Mouse (Mus musculus) mature B cell (primary cell): Measurements from ENCODE around the gene Rom1.

Source experiments
- in situ Hi-C: fragments of 300-500 bp; cut with MboI; formaldehyde crosslinking; loops from 2 replicates; pipeline ENCODE4 v1.14.3; 2019

The Rom1 gene

DNA sequence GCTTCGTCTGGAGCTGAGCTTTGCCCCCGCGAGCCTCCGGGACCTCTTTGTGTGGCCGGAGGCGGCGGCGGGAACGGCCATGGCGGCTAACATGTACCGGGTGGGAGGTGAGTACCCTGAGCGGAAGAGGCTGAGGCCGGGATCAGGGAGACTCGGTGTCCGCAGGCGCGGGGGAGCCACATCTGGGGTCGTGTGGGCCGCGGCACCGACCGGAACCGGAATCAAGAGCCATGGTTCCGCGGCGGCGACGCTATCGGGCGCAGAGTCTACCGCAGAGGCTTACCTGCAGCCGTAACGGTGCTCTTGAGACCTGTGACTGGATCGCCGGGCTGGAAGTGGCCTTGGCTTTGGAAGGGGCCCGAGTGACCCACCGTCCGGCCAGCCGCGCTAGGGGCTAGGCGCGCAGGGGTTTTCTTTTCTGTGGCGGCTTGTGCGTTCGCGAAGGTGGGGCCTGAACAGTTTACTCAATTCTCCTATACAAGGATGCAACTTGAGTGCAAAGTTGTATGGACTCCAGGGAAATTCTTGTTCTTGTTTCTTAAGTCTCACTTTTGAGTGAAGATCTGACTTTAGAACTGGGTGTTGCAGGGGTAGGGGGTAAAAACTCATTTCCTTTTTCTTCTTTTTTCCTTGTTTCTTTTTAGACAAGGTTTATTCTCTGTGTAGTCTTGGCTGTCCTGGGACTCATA is 13.3 kb upstream of the Rom1 start:
- in situ Hi-C loops, result no loop called here

DNA sequence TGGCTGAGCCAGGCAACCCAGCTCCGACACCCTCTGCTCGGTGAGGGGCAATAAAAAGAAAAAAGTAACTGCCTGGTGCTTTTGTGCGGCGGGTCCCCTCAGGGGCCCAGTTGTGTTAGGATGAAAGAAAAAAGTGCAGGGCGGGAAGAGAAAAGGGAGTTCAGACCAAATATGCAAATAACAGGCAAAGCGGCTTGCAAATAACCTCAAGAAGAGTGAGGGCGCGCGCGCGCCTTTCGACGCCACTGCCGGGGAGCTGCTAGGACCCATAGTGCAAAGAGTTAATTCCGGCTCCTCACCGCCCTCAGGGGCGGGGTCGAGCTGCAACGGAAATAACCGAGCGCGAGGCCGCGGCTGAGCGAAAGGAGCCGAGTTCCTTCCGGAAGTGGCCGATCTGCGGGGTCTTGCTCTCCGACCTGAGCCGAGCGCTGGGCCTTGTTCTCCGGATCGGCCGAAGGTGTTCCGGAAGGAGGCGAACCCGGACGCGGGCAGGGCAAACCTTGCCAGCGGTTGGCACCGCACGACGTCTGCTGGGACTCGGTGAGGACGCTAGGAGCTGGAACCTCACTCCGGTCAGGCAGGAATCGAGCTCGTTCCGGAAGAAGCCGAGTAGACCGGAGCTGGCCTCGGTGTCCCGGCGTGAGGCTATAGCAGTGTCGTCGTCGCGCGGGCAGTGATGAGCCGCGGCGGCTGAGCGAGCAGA is 12.5 kb upstream of the Rom1 start, which contains the start of gene Mta2:
TSS of gene Mta2 (plus strand) at position 361 of the 703 bp plus-strand sequence.
- in situ Hi-C loops, result no loop called here

GRCm38 (mm10) chr19:8941136-8941514 is 12.0 kb upstream of the Rom1 start:
- in situ Hi-C loops, result no loop called here

GRCm38 (mm10) chr19:8940526-8941133 is 11.5 kb upstream of the Rom1 start:
- in situ Hi-C loops, result no loop called here

GRCm38 (mm10) chr19:8936736-8937135 is 7.6 kb upstream of the Rom1 start:
- in situ Hi-C loops, result no loop called here

- in situ Hi-C loops, result no loop called here
Measured at GRCm38 (mm10) chr19:8930771-8931170, 1.6 kb upstream of the Rom1 start.

DNA sequence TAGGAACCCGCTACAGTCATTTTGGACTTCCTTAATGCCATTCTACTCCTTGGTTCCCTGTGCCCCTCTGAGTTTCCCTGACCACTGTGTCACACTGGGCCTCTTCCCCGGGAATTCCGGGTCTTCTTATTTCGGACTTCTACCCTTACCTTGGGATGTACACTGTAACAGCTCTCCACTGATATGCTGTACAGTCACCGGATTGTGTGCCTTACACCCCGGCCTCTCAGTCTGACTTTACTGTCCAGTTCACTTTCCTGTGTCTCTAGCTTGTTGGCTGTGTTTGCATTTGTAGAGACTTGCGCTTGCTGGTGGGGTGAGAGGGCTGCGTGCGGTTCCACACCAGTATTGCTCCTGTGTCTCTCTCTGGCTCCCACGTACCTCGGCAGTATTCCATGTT is 961 bp upstream of the Rom1 start:
- in situ Hi-C loops, result no loop called here

DNA sequence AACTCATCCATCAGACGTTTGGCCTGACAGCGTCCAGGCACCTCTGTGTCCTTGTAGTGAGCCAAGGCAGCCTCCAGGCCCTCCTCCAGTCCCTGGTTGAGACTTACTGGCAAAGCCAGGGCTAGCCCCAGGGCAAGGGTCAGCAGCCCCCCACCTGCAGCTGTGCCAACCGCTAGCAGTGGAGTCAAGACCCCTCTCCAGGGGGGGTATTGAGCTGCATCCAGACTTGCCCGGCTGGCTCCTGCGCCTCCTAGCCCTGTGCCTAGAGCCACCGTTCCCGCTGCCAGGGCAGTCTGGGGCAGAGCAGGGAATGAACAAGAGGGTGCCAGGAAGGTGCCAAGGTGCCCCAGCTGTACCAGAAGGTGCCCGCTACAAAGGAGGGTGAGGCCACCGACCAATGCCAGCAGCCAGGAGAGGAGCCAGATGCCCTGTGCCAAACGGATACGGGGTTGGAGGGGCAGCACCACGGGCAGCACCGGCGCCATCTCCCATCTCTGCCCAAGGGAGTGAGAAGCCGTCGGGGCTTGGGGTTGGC is 400 bp downstream of the Rom1 start:
- in situ Hi-C loops, result no loop called here

- in situ Hi-C loops, result no loop called here
Measured at GRCm38 (mm10) chr19:8927891-8928525, 1.1 kb downstream of the Rom1 start.

- in situ Hi-C loops, result no loop called here
Measured at GRCm38 (mm10) chr19:8926766-8927165, 2.4 kb downstream of the Rom1 start.

- in situ Hi-C loops, result no loop called here
Measured at GRCm38 (mm10) chr19:8921741-8922140, 7.4 kb downstream of the Rom1 start.

- in situ Hi-C loops, result no loop called here
Measured at GRCm38 (mm10) chr19:8920836-8921291, 8.3 kb downstream of the Rom1 start.

DNA sequence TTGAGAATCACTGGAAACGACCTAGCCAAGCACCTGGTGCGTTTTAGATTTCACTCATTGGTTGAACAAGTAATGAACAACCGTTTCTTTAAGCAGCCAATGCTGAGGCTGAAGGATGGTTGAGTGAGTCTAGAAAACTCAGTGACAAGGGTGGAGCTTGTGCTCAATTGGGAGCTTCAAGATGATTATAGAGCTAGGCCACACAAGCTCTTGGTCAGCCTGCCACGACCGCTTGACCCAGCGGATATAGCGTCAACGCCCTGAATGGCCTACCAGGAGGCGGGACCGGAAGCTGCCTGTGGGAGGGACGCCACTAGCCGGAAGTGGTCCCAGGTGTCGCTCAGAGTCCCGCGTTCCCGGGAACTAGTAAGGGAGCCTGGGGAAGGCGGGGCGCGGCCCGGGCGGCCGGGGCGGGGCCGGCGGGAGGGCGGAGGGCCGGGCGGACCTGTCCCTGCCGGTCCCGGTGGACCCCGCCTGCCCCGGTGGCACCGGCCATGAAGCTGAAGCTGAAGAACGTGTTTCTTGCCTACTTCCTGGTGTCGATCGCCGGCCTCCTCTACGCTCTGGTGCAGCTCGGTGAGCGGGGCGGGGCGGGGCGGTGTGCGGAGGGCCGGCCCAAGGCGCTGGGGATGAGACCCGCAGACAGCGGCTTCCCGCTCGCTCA is 9.0 kb downstream of the Rom1 start, which contains the start of gene B3gat3:
TSS of gene B3gat3 (plus strand) at position 302 of the 664 bp plus-strand sequence.
- in situ Hi-C loops, result no loop called here

DNA sequence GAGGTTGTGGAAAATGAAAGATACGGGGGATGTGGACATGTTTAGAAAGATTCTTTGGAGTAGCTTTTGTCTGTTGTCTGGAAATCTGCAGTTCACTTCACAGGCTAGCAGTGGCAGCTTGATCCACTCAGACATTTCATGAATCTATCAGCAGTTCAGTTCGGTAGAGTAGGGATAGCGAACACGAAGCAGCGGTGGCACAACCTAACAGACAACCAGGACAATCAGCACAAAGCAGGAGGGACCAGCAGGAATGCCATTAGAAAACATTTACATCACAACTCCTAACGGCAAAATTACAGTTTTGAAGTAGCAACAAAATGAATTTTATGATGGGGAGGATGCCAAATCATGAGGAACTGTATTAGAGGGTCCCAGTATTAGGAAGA is 9.5 kb downstream of the Rom1 start:
- in situ Hi-C loops, result no loop called here

- in situ Hi-C loops, result no loop called here
Measured at GRCm38 (mm10) chr19:8919000-8919399, 10.2 kb downstream of the Rom1 start.

- in situ Hi-C loops, result no loop called here
Measured at GRCm38 (mm10) chr19:8914212-8914611, 14.9 kb downstream of the Rom1 start.

DNA sequence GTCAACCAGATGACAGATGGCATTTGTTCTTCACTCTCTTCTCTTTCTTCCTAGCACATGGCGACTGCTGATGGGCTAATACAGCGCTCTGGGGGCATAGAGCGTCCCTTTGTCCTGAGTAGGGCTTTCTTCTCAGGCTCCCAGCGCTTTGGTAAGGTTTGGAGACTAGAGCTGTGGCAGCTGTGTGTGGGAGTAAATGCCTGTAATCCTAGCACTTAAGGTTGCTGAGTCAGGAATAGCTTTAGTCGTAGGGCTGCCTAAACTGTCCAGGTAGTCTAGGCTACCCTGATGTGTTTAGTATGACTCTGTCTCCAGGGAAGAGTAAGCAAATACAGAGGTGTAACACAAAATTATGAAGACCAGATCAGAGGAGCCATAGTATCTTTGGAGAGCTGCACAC is 17.3 kb downstream of the Rom1 start:
- in situ Hi-C loops, result no loop called here

- in situ Hi-C loops, result no loop called here
Measured at GRCm38 (mm10) chr19:8908531-8908930, 20.6 kb downstream of the Rom1 start.

- in situ Hi-C loops, result no loop called here
Measured at GRCm38 (mm10) chr19:8903412-8903811, 25.7 kb downstream of the Rom1 start.

DNA sequence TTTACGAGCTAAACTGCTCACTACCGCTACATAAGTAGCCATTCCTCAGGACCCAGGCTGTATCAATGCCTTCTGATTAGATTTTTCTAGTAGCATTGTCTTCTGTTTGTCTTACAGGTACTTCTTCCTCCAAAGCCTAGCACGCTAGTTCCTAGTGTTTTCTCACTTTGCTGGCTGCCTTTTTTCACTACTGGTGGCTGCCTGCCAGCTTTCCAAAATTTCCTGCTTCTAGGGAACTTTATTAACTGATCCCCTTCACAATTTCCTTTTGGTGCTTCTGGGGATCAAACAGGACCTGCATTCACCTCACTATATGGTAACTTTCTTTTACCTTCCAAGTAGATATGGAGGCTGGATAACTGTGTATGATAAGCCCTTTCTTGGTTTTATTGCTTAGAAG is 30.1 kb downstream of the Rom1 start:
- in situ Hi-C loops, result no loop called here

GRCm38 (mm10) chr19:8898576-8898975 is 30.6 kb downstream of the Rom1 start:
- in situ Hi-C loops, result no loop called here
